Mouse (Mus musculus) limb, embryonic 13.5 days (tissue): ENCODE measurements around the gene Pip5k1b. TPM values are rescaled to one million over a fixed set of nuclear protein-coding genes. Genes with fewer than 3 reads are reported as not detected.

ENCODE experiments used
- ATAC-seq: fragments of 200-750 bp; cut with Nextera tagmentation; 2 replicates; pipeline ENCODE4 v1.8.0; 2017; ENCODE audit warnings: low read depth, moderate number of reproducible peaks, moderate TSS enrichment; ENCODE audit not compliant: low FRiP score
- H3K27ac ChIP-seq: fragments of 300-500 bp; sonication (generic); 2 replicates; pipeline ENCODE4 v1.5.1; 2015; ENCODE audit warnings: inconsistent platforms, mild to moderate bottlenecking, moderate library complexity
- H3K27me3 ChIP-seq: fragments of 300-500 bp; sonication (generic); 2 replicates; pipeline ENCODE4 v1.6.1; 2015; ENCODE audit warnings: mild to moderate bottlenecking, inconsistent platforms
- H3K36me3 ChIP-seq: fragments of 300-500 bp; sonication (generic); 2 replicates; pipeline ENCODE4 v1.6.1; 2015; ENCODE audit warnings: inconsistent platforms, mild to moderate bottlenecking, moderate library complexity
- H3K4me1 ChIP-seq: fragments of 300-500 bp; sonication (generic); 2 replicates; pipeline ENCODE4 v1.6.1; 2015; ENCODE audit warnings: inconsistent platforms
- H3K4me2 ChIP-seq: fragments of 300-500 bp; sonication (generic); replicated peaks from 2 replicates; pipeline ENCODE4 v1.6.1; 2015; ENCODE audit warnings: inconsistent platforms, mild to moderate bottlenecking, moderate library complexity
- H3K4me3 ChIP-seq: fragments of 300-500 bp; sonication (generic); 2 replicates; pipeline ENCODE4 v1.5.1; 2015; ENCODE audit warnings: moderate library complexity, mild to moderate bottlenecking, inconsistent platforms
- H3K9ac ChIP-seq: fragments of 300-500 bp; sonication (generic); 2 replicates; pipeline ENCODE4 v1.6.1; 2015; ENCODE audit warnings: mild to moderate bottlenecking, inconsistent platforms
- H3K9me3 ChIP-seq: fragments of 300-500 bp; sonication (generic); 2 replicates; pipeline ENCODE4 v1.6.1; 2016; ENCODE audit warnings: inconsistent platforms
- WGBS: fragments of 180-500 bp; shearing (Covaris S2); methylation state at CpG from one replicate; pipeline ENCODE4 v1.1.7; 2015; 5-methylcytosine and 5-hydroxymethylcytosine counted together
- polyA plus RNA-seq: library from polyadenylated mRNA; unstranded; fragments of >200 nt; fragmentation: Nextera tagmentation; extraction: Ambion mirVana; gene quantifications from 2 replicates; pipeline ENCODE4 v1.2.1, GENCODE M21; 2015

Pip5k1b gene
- polyA plus RNA-seq, 1 experiment from 2014 or later: 0.65 TPM

GRCm38 (mm10) chr19:24453379-24453778 lies 102.3 kb downstream of the Pip5k1b start:
- no peak for ATAC-seq
- peaks cover 5% of the 10 kb centered on the region for H3K4me1 ChIP-seq
- no peaks in the 10 kb centered on the region for H3K27me3 ChIP-seq
- H3K9ac ChIP-seq: no peak overlapping the region
- no peak overlapping the region for H3K27ac ChIP-seq
- no peak overlapping the region for H3K4me2 ChIP-seq
- H3K9me3 ChIP-seq: no peaks in the 10 kb centered on the region
- H3K36me3 ChIP-seq: no peaks in the 10 kb centered on the region
- H3K4me3 ChIP-seq: no peak overlapping the region
- WGBS: 76% methylated on average over 13 of the region's 13 CpGs

DNA sequence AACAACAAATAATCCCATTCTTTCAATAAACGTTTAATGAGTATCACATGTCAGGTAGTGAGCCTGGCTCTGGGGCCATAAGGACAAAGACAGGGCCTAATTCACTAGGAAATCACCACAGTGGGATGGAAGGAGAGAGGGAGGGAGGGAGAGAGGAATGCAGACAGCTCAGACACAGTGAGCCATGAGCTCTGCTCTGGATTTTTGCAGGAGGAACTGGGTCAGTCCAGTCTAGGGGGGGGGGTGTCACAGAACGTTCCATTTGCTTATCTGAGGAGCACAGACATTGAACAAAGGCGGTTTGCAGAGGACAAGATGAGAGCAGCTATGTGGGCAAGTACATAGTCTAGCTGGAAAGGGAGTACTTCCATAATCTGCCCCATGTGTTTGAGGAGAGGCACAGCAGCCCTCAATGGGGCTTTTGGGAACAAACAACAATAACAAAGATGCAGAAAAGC lies 103.2 kb downstream of the Pip5k1b start:
- WGBS: 33% methylated on average over 3 of the region's 3 CpGs
- Histone ChIP-seq H3K4me1 (peaks cover 5% of the 10 kb centered on the region), H3K27me3 (no peaks in the 10 kb centered on the region), H3K9ac (no peak overlapping the region), H3K4me3 (no peak overlapping the region), H3K4me2 (no peak overlapping the region), H3K9me3 (no peaks in the 10 kb centered on the region), H3K27ac (no peak overlapping the region), H3K36me3 (no peaks in the 10 kb centered on the region)
- ATAC-seq: no peak

DNA sequence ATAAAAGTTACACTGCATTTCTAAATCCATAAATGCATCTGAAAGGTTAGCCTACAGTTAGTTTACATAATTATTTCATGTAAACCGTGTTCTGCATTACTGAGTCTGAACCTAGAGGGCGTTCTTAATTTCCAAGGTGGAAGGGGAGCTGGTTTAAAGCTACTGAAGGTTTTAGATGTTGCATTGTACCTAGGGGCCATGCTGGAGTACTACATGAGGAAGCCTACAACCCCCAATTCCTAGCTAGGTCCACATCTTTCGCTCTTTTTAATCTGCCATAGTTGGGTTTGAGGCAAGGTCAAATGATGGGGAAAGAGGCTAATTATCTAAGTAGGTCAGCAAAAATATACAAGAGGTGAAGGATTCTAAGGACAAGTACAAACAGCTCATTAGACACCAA lies 104.0 kb downstream of the Pip5k1b start:
- H3K9me3 ChIP-seq: no peaks in the 10 kb centered on the region
- no peak overlapping the region for H3K4me2 ChIP-seq
- H3K36me3 ChIP-seq: no peaks in the 10 kb centered on the region
- no peak for ATAC-seq
- H3K4me3 ChIP-seq: no peak overlapping the region
- H3K27me3 ChIP-seq: no peaks in the 10 kb centered on the region
- H3K27ac ChIP-seq: no peak overlapping the region
- H3K9ac ChIP-seq: no peak overlapping the region
- 84% methylated on average over 3 of the region's 3 CpGs for WGBS
- peaks cover 5% of the 10 kb centered on the region for H3K4me1 ChIP-seq

- Histone ChIP-seq H3K9me3 (no peaks in the 10 kb centered on the region), H3K9ac (no peak overlapping the region), H3K4me1 (peaks cover 5% of the 10 kb centered on the region), H3K4me2 (no peak overlapping the region), H3K36me3 (no peaks in the 10 kb centered on the region), H3K27me3 (no peaks in the 10 kb centered on the region), H3K4me3 (no peak overlapping the region), H3K27ac (no peak overlapping the region)
- 92% methylated on average over 8 of the region's 8 CpGs for WGBS
- no peak for ATAC-seq
Measured at GRCm38 (mm10) chr19:24450740-24451139, 104.9 kb downstream of the Pip5k1b start.

GRCm38 (mm10) chr19:24444322-24444721 lies 111.3 kb downstream of the Pip5k1b start:
- 89% methylated on average over 3 of the region's 3 CpGs for WGBS
- Histone ChIP-seq H3K27ac (no peak overlapping the region), H3K9ac (no peak overlapping the region), H3K36me3 (no peaks in the 10 kb centered on the region), H3K27me3 (no peaks in the 10 kb centered on the region), H3K9me3 (no peaks in the 10 kb centered on the region), H3K4me1 (no peaks in the 10 kb centered on the region), H3K4me3 (no peak overlapping the region), H3K4me2 (no peak overlapping the region)
- no peak for ATAC-seq

DNA sequence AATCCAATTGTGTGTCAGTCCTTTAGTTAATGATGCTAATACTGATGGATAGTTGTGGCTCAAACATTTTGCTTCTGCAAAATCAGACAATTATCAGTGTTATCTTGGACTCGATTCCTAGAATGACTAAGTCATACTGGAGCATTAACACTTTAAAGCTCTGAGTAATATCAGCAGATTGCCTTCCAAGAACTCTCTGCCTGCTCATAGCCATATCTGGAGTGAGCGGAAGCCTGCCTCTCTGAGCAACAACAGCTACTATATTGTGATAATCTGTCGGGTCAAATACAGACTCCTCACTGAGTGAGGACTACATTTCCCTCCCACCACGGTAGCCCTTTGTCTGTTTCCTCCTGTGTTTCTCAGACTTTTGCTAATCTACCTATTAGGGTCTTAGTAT lies 116.0 kb downstream of the Pip5k1b start:
- WGBS: 90% methylated on average over 4 of the region's 4 CpGs
- no peak overlapping the region for H3K9ac ChIP-seq
- ATAC-seq: no peak
- no peaks in the 10 kb centered on the region for H3K27me3 ChIP-seq
- no peaks in the 10 kb centered on the region for H3K36me3 ChIP-seq
- H3K4me2 ChIP-seq: no peak overlapping the region
- no peak overlapping the region for H3K4me3 ChIP-seq
- H3K27ac ChIP-seq: no peak overlapping the region
- H3K4me1 ChIP-seq: peaks cover 8% of the 10 kb centered on the region; the same call in 1 of the 2 replicates
- no peaks in the 10 kb centered on the region for H3K9me3 ChIP-seq

- H3K27ac ChIP-seq: no peak overlapping the region
- no peaks in the 10 kb centered on the region for H3K36me3 ChIP-seq
- 81% methylated on average over 6 of the region's 6 CpGs for WGBS
- no peak for ATAC-seq
- no peaks in the 10 kb centered on the region for H3K27me3 ChIP-seq
- no peak overlapping the region for H3K9ac ChIP-seq
- peaks cover 8% of the 10 kb centered on the region; the same call in 1 of the 2 replicates for H3K4me1 ChIP-seq
- no peaks in the 10 kb centered on the region for H3K9me3 ChIP-seq
- no peak overlapping the region for H3K4me2 ChIP-seq
- H3K4me3 ChIP-seq: no peak overlapping the region
Measured at GRCm38 (mm10) chr19:24434291-24434690, 121.4 kb downstream of the Pip5k1b start.

DNA sequence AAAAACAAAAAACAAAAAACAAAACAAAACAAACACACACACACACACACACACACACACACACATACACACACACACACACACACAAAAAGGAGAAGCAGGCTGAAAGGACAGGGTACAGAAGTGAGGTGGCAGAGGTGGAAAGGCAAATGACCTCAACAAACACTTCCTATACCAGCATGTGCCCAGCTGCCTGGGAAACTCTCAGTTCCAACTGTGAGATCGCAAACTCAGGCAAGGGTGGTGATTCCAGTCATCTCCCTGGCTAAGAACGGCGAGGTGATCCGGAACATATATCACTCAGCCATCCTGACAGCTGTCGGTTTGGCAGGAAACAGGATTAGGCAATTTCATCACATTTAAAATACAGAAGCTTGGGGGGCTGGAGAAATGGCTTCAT lies 123.2 kb downstream of the Pip5k1b start:
- no peaks in the 10 kb centered on the region for H3K27me3 ChIP-seq
- no peak overlapping the region for H3K4me2 ChIP-seq
- WGBS: 80% methylated on average over 5 of the region's 5 CpGs
- no peak for ATAC-seq
- H3K4me3 ChIP-seq: no peak overlapping the region
- H3K4me1 ChIP-seq: peaks cover 8% of the 10 kb centered on the region; the same call in 1 of the 2 replicates
- H3K36me3 ChIP-seq: no peaks in the 10 kb centered on the region
- H3K9me3 ChIP-seq: no peaks in the 10 kb centered on the region
- no peak overlapping the region for H3K27ac ChIP-seq
- no peak overlapping the region for H3K9ac ChIP-seq

GRCm38 (mm10) chr19:24431381-24431780 lies 124.3 kb downstream of the Pip5k1b start:
- no peak overlapping the region for H3K4me2 ChIP-seq
- H3K9ac ChIP-seq: no peak overlapping the region
- no peak overlapping the region for H3K27ac ChIP-seq
- H3K4me1 ChIP-seq: peaks cover 8% of the 10 kb centered on the region; the same call in 1 of the 2 replicates
- H3K36me3 ChIP-seq: no peaks in the 10 kb centered on the region
- no peaks in the 10 kb centered on the region for H3K27me3 ChIP-seq
- ATAC-seq: no peak
- H3K9me3 ChIP-seq: no peaks in the 10 kb centered on the region
- WGBS: 89% methylated on average over 2 of the region's 2 CpGs
- no peak overlapping the region for H3K4me3 ChIP-seq

DNA sequence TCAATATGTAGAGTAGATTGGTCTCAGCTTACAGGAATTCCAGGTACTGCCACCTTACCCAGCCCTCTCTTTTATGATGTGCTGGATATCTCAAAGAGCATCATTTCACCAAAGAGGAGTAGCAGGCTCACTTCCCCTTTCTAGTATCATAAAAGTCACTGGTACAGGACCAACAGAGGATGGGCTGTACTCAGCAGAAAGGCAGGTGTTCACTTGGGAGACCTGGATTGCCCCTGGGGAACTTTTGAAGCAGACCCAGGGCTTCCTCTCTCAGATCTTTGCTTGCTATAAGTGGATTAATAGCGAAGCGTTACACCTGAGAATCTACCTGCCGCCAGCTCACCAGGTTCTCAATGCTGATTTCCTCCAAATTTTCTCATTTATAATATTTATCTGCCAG lies 127.7 kb downstream of the Pip5k1b start:
- no peaks in the 10 kb centered on the region for H3K9me3 ChIP-seq
- H3K9ac ChIP-seq: no peak overlapping the region
- H3K27ac ChIP-seq: no peak overlapping the region
- no peak for ATAC-seq
- peaks cover 9% of the 10 kb centered on the region for H3K4me1 ChIP-seq
- no peak overlapping the region for H3K4me2 ChIP-seq
- WGBS: 86% methylated on average over 3 of the region's 3 CpGs
- H3K4me3 ChIP-seq: no peak overlapping the region
- H3K27me3 ChIP-seq: no peaks in the 10 kb centered on the region
- H3K36me3 ChIP-seq: no peaks in the 10 kb centered on the region

DNA sequence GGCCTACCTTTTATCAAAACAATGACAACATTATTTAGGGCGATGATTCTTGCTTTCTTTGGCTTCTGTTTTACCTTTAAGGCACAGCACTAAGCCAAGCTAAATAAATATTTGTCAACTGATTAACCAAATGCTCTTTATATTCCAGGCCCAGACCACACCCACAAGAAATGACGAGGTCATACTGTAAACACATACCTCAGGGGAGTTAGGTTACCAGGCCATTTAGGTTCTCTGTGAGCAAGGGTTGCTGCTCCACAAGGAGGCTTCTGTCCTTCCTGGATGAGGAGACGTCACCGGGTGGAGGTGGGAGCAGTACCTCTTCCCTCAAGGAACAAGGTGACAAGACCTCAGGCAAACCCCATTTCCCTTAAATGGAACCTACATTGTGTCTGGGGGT lies 128.4 kb downstream of the Pip5k1b start:
- no peak for ATAC-seq

GRCm38 (mm10) chr19:24426759-24427181 lies 128.9 kb downstream of the Pip5k1b start:
- peaks cover 10% of the 10 kb centered on the region for H3K4me1 ChIP-seq
- no peak for ATAC-seq
- H3K9ac ChIP-seq: no peak overlapping the region
- no peak overlapping the region for H3K27ac ChIP-seq
- H3K4me3 ChIP-seq: no peak overlapping the region
- no peak overlapping the region for H3K4me2 ChIP-seq
- WGBS: 77% methylated on average over 7 of the region's 7 CpGs
- no peaks in the 10 kb centered on the region for H3K27me3 ChIP-seq
- no peaks in the 10 kb centered on the region for H3K36me3 ChIP-seq
- no peaks in the 10 kb centered on the region for H3K9me3 ChIP-seq

More for the DNA sequence above, 128.4 kb downstream of the Pip5k1b start:
- peaks cover 10% of the 10 kb centered on the region for H3K4me1 ChIP-seq
- H3K27ac ChIP-seq: no peak overlapping the region
- no peak overlapping the region for H3K9ac ChIP-seq
- no peak overlapping the region for H3K4me3 ChIP-seq
- H3K4me2 ChIP-seq: no peak overlapping the region
- no peaks in the 10 kb centered on the region for H3K27me3 ChIP-seq
- no peaks in the 10 kb centered on the region for H3K9me3 ChIP-seq
- 56% methylated on average over 4 of the region's 4 CpGs for WGBS
- no peaks in the 10 kb centered on the region for H3K36me3 ChIP-seq

DNA sequence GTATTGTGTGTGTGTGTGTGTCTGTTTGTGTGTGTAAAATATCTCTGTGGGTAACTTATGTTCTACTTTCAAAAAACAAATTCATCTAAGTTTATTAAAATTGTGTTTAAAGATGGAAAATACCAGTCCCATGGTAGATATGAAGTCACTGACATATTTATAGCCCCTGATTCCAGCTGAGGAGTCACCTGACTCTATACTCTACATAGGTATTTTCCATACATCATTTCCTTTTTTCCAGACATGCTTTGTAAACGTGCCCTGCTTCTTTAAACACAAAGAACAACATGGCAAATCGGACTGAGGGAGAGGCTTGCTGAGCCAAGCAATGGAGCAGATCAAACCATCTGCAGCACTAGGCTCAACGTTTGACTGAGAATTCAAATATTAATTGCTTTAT lies 137.6 kb downstream of the Pip5k1b start:
- Histone ChIP-seq H3K9me3 (no peaks in the 10 kb centered on the region), H3K9ac (no peak overlapping the region), H3K4me3 (no peak overlapping the region), H3K27me3 (no peaks in the 10 kb centered on the region), H3K36me3 (no peaks in the 10 kb centered on the region), H3K27ac (no peak overlapping the region), H3K4me2 (no peak overlapping the region), H3K4me1 (peaks cover under 1% of the 10 kb centered on the region; the same call in 1 of the 2 replicates)
- 62% methylated on average over 3 of the region's 3 CpGs for WGBS
- no peak for ATAC-seq
